Mouse (Mus musculus) adrenal gland (tissue): ENCODE measurements at regions not wholly inside any gene's neighbourhood (a gene's known extent, or its start where the extent isn't known, plus 50 kb on each side); places are given as distances from the start of the nearest gene placed in this dataset.
"Not testable (repeated sequence)": the region's sequence is repeated elsewhere in the genome, so short reads cannot be mapped to it uniquely, and the experiment has no call there.

Experiments
- intact Hi-C: fragments of 180-260 bp; cut with DNase I; formaldehyde crosslinking; loops from one replicate; pipeline ENCODE4 v1.15.1; 2025

DNA sequence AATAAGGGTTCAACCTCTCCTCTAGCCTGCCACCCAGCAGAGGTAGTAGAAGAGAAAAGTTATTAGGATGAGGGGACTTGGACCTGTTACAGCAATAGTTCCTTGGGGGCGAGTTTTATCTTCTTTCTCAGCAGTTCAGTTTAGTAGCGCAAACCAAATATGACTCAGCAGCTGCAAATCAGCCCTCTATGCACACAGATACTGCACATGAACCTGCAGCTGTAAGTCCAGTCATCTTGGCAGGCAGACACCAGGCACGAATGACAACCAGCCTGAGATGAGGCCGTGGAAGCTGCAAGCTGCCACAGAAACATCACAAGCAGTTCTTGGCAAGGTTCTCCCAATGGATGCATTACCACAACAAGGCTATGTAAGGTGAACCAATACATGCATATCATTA is 327.0 kb upstream of the Akr1e1 start:
- intact Hi-C loops, result no loop called here

- intact Hi-C loops, result loop anchor here (10.0 kb wide), 1 partner anchor 1535 kb away; no protein-coding TSS in a partner anchor
These were observed 330.9 kb upstream of the Akr1e1 start for GRCm38 (mm10) chr13:4939849-4940248.

- intact Hi-C loops, result loop anchor here (10.0 kb wide), 1 partner anchor 1532 kb away; no protein-coding TSS in a partner anchor
These were observed 333.5 kb upstream of the Akr1e1 start for GRCm38 (mm10) chr13:4942490-4942889.

DNA sequence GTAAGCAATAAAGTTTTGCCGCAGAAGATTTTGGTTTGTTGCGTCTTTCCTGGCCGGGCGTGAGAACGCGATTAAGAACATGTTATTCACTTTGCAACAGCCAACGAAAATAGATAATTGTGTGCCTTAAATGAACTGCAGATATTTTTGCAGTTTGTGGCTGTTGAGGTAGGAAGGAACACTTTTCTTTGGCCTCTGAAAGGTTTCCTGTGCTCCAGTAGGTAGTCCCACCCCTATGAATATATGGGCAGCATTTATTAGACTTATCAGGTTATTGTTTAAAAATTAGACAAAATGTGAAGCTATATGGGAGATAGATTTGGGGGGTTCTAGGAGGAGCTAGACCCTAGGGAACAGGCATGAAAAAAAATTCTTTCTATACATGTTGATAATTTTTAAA is 334.1 kb upstream of the Akr1e1 start:
- intact Hi-C loops, result loop anchor here (10.0 kb wide), 1 partner anchor 1532 kb away; no protein-coding TSS in a partner anchor

DNA sequence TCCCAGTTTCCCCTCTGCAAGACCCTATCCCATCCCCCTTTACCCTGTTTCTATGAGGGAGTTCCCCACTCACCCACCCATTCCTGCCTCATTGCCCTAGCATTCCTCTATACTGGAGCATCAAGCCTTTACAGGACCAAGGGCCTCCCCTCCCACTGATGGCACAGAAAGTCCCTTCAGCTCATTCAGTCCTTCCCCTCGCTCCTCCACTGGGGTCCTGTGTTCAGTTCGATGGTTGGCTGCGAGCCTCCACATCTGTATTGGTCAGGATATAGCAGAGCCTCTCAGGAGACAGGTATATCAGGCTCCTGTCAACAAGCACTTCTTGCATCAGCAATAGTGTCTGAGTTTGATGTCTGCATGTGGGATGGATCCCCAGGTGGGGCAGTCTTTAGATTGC is 346.4 kb upstream of the Akr1e1 start:
- intact Hi-C loops, result no loop called here

- intact Hi-C loops, result no loop called here
These were observed 355.9 kb upstream of the Akr1e1 start for GRCm38 (mm10) chr13:4964824-4965223.

- intact Hi-C loops, result no loop called here
These were observed 361.3 kb upstream of the Akr1e1 start for GRCm38 (mm10) chr13:4970081-4970892.

- intact Hi-C loops, result no loop called here
These were observed 362.6 kb upstream of the Akr1e1 start for GRCm38 (mm10) chr13:4971472-4972067.

- intact Hi-C loops, result no loop called here
These were observed 383.9 kb upstream of the Akr1e1 start for GRCm38 (mm10) chr13:4992876-4993275.

DNA sequence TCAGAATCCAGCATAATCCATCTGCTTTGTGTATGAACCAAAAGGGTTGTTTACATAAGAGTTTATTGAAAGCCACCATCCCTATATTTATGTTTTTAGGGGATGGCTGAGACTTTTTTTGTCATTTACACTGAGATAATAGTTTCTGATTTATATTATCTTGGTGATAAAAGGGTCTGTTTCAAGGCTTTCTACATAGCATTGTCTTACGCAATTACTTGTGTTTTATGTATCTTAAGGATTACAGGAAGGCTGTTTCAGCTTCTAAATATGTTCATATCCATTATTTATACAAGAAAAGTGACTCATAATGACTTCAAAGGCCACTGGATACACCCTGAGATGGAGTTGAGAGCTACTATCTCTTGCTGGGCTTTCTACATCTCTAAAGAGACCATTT is 399.3 kb upstream of the Akr1e1 start:
- intact Hi-C loops, result no loop called here

GRCm38 (mm10) chr13:5022439-5022838 is 413.5 kb upstream of the Akr1e1 start:
- intact Hi-C loops, result no loop called here

- intact Hi-C loops, result no loop called here
These were observed 450.9 kb upstream of the Akr1e1 start for GRCm38 (mm10) chr13:5059859-5060258.

DNA sequence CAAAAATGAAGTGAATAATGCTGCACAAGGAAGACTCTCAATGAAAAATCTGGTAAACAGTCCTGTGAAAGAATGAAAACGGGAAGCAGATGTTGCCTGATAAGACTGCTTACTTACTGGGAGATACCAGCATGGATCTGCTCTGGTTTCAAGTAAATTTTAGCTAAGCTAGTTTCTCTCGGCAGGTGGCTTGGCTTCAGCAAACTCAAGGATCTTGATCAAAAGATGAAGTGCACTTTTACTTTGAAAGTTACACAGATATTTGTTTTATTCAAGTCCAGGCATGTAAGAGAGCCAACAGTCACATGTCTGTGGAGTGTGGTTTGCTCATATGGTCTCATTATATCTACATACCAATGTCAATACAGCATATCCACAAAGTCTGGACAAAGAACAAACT is 451.5 kb upstream of the Akr1e1 start:
- intact Hi-C loops, result no loop called here

DNA sequence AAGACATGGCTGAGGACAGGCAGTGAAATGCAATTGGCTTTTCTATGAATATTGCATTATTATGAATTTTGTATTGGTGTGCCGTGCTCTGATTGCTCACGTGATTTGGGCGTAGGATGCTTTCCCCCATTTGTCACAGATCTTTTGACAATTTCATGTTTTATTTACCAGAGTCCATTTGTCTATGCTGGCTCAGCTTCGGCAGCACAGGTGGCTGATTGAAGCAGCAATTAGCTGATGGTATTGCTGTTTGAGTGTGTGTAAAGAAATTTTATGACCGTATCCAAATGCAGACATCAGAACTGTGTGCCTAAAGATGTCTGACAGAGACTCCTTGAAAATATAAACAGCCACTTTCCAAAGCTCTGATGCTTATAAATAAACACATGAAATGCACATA is 498.5 kb upstream of the Akr1e1 start:
- intact Hi-C loops, result no loop called here

- intact Hi-C loops, result no loop called here
These were observed 545.9 kb upstream of the Akr1e1 start for GRCm38 (mm10) chr13:5154911-5155310.

GRCm38 (mm10) chr13:5159765-5160684 is 551.1 kb upstream of the Akr1e1 start:
- intact Hi-C loops, result no loop called here

DNA sequence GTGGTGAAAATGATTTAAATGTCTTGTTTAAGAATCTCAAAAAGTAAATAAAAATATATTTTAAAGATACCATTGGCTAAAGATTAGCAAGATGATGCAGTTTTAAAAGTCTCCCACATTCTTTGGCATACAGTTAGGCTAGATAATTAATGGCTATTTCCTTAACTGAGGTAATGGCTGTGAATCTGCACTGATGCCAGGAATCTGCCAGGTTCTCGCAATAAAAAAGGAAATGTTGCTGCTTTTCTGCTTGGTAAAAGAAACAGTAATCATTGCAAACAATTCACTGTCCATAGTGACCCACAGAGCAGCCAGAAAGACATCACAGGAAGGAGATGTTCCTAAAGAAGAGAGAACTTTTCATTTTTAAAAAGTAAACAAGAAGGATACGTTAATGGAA is 557.7 kb upstream of the Akr1e1 start:
- intact Hi-C loops, result no loop called here

GRCm38 (mm10) chr13:5178996-5179395 is 570.0 kb upstream of the Akr1e1 start:
- intact Hi-C loops, result no loop called here

GRCm38 (mm10) chr13:5179552-5179951 is 570.6 kb upstream of the Akr1e1 start:
- intact Hi-C loops, result no loop called here

DNA sequence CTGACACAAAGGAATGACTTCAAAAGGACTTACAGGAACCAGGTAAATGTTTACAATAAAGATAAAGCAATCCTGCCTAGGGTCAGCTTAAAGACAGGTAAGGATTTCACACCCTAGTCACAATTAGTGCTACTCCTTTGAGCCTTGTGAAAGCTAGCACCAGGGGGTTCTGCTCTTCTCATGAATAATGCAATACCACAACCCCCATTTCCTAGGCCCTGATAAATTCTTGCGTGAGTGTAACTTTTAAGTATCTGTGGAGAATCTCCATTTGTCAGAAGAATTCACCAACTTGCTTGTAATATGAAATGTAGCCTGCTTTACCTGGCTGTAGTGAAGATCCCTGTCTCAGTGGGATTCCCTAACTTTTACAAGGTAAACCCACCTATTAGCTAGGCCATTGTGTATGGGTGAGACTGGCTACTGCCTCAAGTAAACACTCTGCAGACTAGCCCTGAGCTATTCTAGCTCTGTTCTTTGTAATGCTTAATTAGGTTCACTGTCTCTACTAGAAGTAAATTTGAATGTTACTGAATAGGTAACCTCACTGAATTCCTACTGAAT is 576.3 kb upstream of the Akr1e1 start:
- intact Hi-C loops, result not testable (repeated sequence)

DNA sequence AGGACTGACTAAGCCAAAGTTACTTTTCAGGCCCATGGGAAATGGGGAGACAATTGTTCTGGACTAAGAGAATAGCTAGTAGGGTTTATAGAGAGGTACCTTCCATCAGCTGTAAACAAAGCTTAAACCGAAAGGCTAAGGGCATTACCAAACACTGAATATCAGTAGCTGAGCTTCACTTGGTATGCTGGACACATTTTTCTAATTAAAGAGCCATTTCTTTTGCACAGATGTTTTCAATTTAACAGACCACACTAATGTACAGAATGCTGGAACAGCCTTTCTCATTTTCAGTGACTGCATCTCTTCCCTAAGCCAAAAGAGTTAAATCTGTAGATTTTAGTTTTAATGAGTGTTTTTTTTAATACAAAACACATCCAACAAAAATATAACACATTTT is 593.8 kb upstream of the Akr1e1 start:
- intact Hi-C loops, result loop anchor here (10.0 kb wide), 1 partner anchor 642 kb away; no protein-coding TSS in a partner anchor
